Mouse (Mus musculus) ES-E14 (cell line): ENCODE data around the gene Ugcg.
A peak's percentile ranks its signal among the peaks of the same experiment; 100 is the strongest.
"Not testable (repeated sequence)": the region's sequence is repeated elsewhere in the genome, so short reads cannot be mapped to it uniquely, and the experiment has no call there.

Source experiments
- MAFK ChIP-seq: IDR thresholded peaks from 2 replicates; pipeline ENCODE4 v1.6.1; 2014; ENCODE audit warnings: mild to moderate bottlenecking, low read depth, low read length, inconsistent platforms; ENCODE audit not compliant: insufficient read depth
- ZNF384 ChIP-seq: IDR thresholded peaks from 2 replicates; pipeline ENCODE4 v1.6.1; 2012; ENCODE audit warnings: low read depth, low read length, inconsistent platforms

- peak; percentile 22; the same call in 1 of the 2 replicates for TF ChIP-seq ZNF384
- not testable (repeated sequence) for TF ChIP-seq MAFK
Measured at GRCm38 (mm10) chr4:59261582-59261981, 72.5 kb downstream of the Ugcg start.
